Mouse (Mus musculus): Measurements from ENCODE around the gene Xirp1.

DNA sequence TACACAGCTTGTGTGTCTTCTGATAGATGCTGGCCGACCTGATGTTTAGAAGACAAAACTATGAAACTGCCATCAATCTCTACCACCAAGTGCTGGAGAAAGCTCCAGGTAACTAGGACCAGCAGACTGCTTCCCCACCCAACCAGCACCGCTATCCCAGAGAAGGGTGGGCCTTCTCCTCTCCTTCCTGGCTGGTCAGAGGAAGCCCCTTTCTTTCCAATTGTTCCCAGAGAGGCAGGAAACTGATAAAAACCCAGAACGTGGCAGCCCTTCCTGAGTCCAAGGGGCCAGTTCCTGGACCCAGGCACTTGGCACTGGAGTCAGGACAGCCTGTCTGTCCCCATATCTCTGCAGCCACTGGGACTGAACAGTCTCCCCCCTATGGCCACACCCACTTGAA lies 59.2 kb downstream of the Xirp1 start:
- TF ChIP-seq CTCF (IDR thresholded peaks at IDR 0.05; ENCODE audit: extremely low read depth, insufficient read depth, insufficient read length, insufficient replicate concordance) (no peak), POLR2A (IDR thresholded peaks at IDR 0.05; ENCODE audit: low read depth, low read length) (no peak)
